Mouse (Mus musculus): ENCODE results near the gene Nt5m. TPM values are rescaled to one million over a fixed set of nuclear protein-coding genes. Genes with fewer than 3 reads are reported as not detected.
A peak's percentile ranks its signal among the peaks of the same experiment; 100 is the strongest.

Nt5m gene
- polyA plus RNA-seq (2012) = 0.83 and 0.99 TPM in 2 replicates

GRCm38 (mm10) chr11:59839008-59839458 lies at the start of gene Nt5m:
TSS of gene Nt5m (plus strand) at chr11:59839447.
- TF ChIP-seq TAL1 (IDR thresholded peaks at IDR 0.05; ENCODE audit: low read length) (no peak), GATA1 (IDR thresholded peaks at IDR 0.05; ENCODE audit: low read length) (no peak)
- Histone ChIP-seq H3K4me3 (replicated peaks) (peak within 1 kb of the TSS; percentile 79), H3K4me1 (ENCODE audit: control insufficient read depth) (peaks cover 37% of the 10 kb centered on the region), H3K36me3 (ENCODE audit: control insufficient read depth) (peaks cover 43% of the 10 kb centered on the region), H3K9me3 (ENCODE audit: control insufficient read depth, low read length) (no peaks in the 10 kb centered on the region), H3K27me3 (ENCODE audit: control insufficient read depth) (no peaks in the 10 kb centered on the region)

- Histone ChIP-seq H3K27me3 (ENCODE audit: control insufficient read depth) (no peaks in the 10 kb centered on the region), H3K9me3 (ENCODE audit: control insufficient read depth, low read length) (no peaks in the 10 kb centered on the region), H3K4me1 (ENCODE audit: control insufficient read depth) (peaks cover 4% of the 10 kb centered on the region), H3K4me3 (replicated peaks) (no peak overlapping the region), H3K36me3 (ENCODE audit: control insufficient read depth) (peaks cover 68% of the 10 kb centered on the region)
- TF ChIP-seq GATA1 (IDR thresholded peaks at IDR 0.05; ENCODE audit: low read length) = no peak
- TF ChIP-seq TAL1 (IDR thresholded peaks at IDR 0.05; ENCODE audit: low read length) = no peak
Measured at GRCm38 (mm10) chr11:59793390-59793789, 45.9 kb upstream of the Nt5m start.

GRCm38 (mm10) chr11:59800412-59800811 lies 38.8 kb upstream of the Nt5m start:
- no peaks in the 10 kb centered on the region for H3K27me3 ChIP-seq (ENCODE audit: control insufficient read depth)
- H3K36me3 ChIP-seq (ENCODE audit: control insufficient read depth) = peaks cover 95% of the 10 kb centered on the region
- H3K4me1 ChIP-seq (ENCODE audit: control insufficient read depth) = no peaks in the 10 kb centered on the region
- no peak overlapping the region for H3K4me3 ChIP-seq (replicated peaks)
- TF ChIP-seq GATA1 (IDR thresholded peaks at IDR 0.05; ENCODE audit: low read length) (no peak), TAL1 (IDR thresholded peaks at IDR 0.05; ENCODE audit: low read length) (no peak)
- no peaks in the 10 kb centered on the region for H3K9me3 ChIP-seq (ENCODE audit: control insufficient read depth, low read length)

- Histone ChIP-seq H3K4me3 (replicated peaks) (no peak overlapping the region), H3K36me3 (ENCODE audit: control insufficient read depth) (peaks cover 96% of the 10 kb centered on the region), H3K4me1 (ENCODE audit: control insufficient read depth) (peaks cover 1% of the 10 kb centered on the region; the same call in 1 of the 2 replicates), H3K27me3 (ENCODE audit: control insufficient read depth) (no peaks in the 10 kb centered on the region), H3K9me3 (ENCODE audit: control insufficient read depth, low read length) (no peaks in the 10 kb centered on the region)
- no peak for TF ChIP-seq TAL1 (IDR thresholded peaks at IDR 0.05; ENCODE audit: low read length)
- TF ChIP-seq GATA1 (IDR thresholded peaks at IDR 0.05; ENCODE audit: low read length) = no peak
Measured at GRCm38 (mm10) chr11:59801881-59802280, 37.4 kb upstream of the Nt5m start.

GRCm38 (mm10) chr11:59803516-59803915 lies 35.7 kb upstream of the Nt5m start:
- peaks cover 90% of the 10 kb centered on the region for H3K36me3 ChIP-seq (ENCODE audit: control insufficient read depth)
- H3K9me3 ChIP-seq (ENCODE audit: control insufficient read depth, low read length) = no peaks in the 10 kb centered on the region
- peaks cover 4% of the 10 kb centered on the region for H3K4me1 ChIP-seq (ENCODE audit: control insufficient read depth)
- no peaks in the 10 kb centered on the region for H3K27me3 ChIP-seq (ENCODE audit: control insufficient read depth)
- H3K4me3 ChIP-seq (replicated peaks) = no peak overlapping the region
- TF ChIP-seq GATA1 (IDR thresholded peaks at IDR 0.05; ENCODE audit: low read length) (no peak), TAL1 (IDR thresholded peaks at IDR 0.05; ENCODE audit: low read length) (no peak)

- peaks cover 79% of the 10 kb centered on the region for H3K36me3 ChIP-seq (ENCODE audit: control insufficient read depth)
- H3K27me3 ChIP-seq (ENCODE audit: control insufficient read depth) = no peaks in the 10 kb centered on the region
- H3K4me3 ChIP-seq (replicated peaks) = no peak overlapping the region
- peaks cover 14% of the 10 kb centered on the region for H3K4me1 ChIP-seq (ENCODE audit: control insufficient read depth)
- TF ChIP-seq GATA1 (IDR thresholded peaks at IDR 0.05; ENCODE audit: low read length) = no peak
- no peak for TF ChIP-seq TAL1 (IDR thresholded peaks at IDR 0.05; ENCODE audit: low read length)
- no peaks in the 10 kb centered on the region for H3K9me3 ChIP-seq (ENCODE audit: control insufficient read depth, low read length)
Measured at GRCm38 (mm10) chr11:59804409-59805110, 34.7 kb upstream of the Nt5m start.

- H3K4me1 ChIP-seq (ENCODE audit: control insufficient read depth) = peaks cover 16% of the 10 kb centered on the region
- H3K36me3 ChIP-seq (ENCODE audit: control insufficient read depth) = peaks cover 72% of the 10 kb centered on the region
- H3K9me3 ChIP-seq (ENCODE audit: control insufficient read depth, low read length) = no peaks in the 10 kb centered on the region
- TF ChIP-seq GATA1 (IDR thresholded peaks at IDR 0.05; ENCODE audit: low read length) = no peak
- TF ChIP-seq TAL1 (IDR thresholded peaks at IDR 0.05; ENCODE audit: low read length) = no peak
- H3K27me3 ChIP-seq (ENCODE audit: control insufficient read depth) = no peaks in the 10 kb centered on the region
- no peak overlapping the region for H3K4me3 ChIP-seq (replicated peaks)
Measured at GRCm38 (mm10) chr11:59805256-59805655, 34.0 kb upstream of the Nt5m start.

GRCm38 (mm10) chr11:59805656-59806055 lies 33.6 kb upstream of the Nt5m start:
- H3K27me3 ChIP-seq (ENCODE audit: control insufficient read depth) = no peaks in the 10 kb centered on the region
- H3K36me3 ChIP-seq (ENCODE audit: control insufficient read depth) = peaks cover 68% of the 10 kb centered on the region
- no peaks in the 10 kb centered on the region for H3K9me3 ChIP-seq (ENCODE audit: control insufficient read depth, low read length)
- no peak overlapping the region for H3K4me3 ChIP-seq (replicated peaks)
- TF ChIP-seq TAL1 (IDR thresholded peaks at IDR 0.05; ENCODE audit: low read length) (no peak), GATA1 (IDR thresholded peaks at IDR 0.05; ENCODE audit: low read length) (no peak)
- H3K4me1 ChIP-seq (ENCODE audit: control insufficient read depth) = peaks cover 17% of the 10 kb centered on the region

GRCm38 (mm10) chr11:59808170-59808960 lies 30.9 kb upstream of the Nt5m start:
- Histone ChIP-seq H3K36me3 (ENCODE audit: control insufficient read depth) (peaks cover 42% of the 10 kb centered on the region), H3K27me3 (ENCODE audit: control insufficient read depth) (no peaks in the 10 kb centered on the region), H3K4me1 (ENCODE audit: control insufficient read depth) (peaks cover 28% of the 10 kb centered on the region), H3K4me3 (replicated peaks) (peak overlapping the region; percentile 82), H3K9me3 (ENCODE audit: control insufficient read depth, low read length) (no peaks in the 10 kb centered on the region)
- TF ChIP-seq GATA1 (IDR thresholded peaks at IDR 0.05; ENCODE audit: low read length) (no peak), TAL1 (IDR thresholded peaks at IDR 0.05; ENCODE audit: low read length) (no peak)
